Mouse (Mus musculus) brain, embryonic 14.5 days (tissue): ENCODE results near the gene Nrxn2.

Source experiments
- CTCF ChIP-seq: fragments of 200-500 bp; IDR thresholded peaks from 2 replicates; pipeline ENCODE4 v1.5.1; 2012; ENCODE audit warnings: inconsistent platforms, mild to moderate bottlenecking, moderate library complexity, borderline replicate concordance; ENCODE audit not compliant: insufficient read depth, insufficient read length; ENCODE audit errors: extremely low read depth
- POLR2A ChIP-seq: fragments of 200-500 bp; IDR thresholded peaks from 2 replicates; pipeline ENCODE4 v1.6.1; 2012; ENCODE audit warnings: mild to moderate bottlenecking, inconsistent platforms, borderline replicate concordance; ENCODE audit not compliant: poor library complexity, insufficient read depth, insufficient read length, severe bottlenecking; ENCODE audit errors: extremely low read depth

DNA sequence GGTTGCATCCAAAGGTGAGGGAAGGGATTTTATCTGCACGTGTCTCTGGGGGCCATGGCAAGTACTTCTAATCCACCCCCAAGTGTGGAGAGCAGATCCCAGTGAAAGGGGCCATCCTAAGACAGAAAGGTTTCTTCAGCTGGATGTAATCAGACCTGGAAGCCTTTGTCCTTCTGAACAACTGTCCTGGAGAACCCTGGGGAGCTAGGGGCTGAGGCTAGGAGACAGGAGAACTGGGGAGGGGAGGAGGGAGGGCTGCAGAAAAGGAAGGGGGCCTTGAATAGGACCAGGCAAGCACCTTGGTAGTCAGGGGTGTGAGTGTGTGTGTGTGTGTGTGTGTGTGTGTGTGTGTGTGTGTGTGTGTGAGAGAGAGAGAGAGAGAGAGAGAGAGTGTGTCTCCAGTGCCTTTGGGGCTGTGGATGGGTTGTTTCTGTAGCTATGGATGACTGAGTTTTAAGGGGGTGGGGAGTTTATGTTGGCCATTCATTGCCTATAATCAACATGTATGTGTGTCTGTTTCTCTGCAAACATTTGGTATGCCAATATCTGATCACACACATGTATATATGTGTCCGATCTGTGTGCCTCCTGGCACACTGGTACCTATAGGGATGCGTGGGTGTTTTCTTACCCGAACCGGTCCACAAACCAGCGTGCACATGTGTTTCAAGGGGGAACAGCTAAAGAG is 78.1 kb downstream of the Nrxn2 start:
- TF ChIP-seq CTCF (no peak), POLR2A (no peak)
